ENCODE assay signal across 8 mouse cellular contexts in genomic region chr4:130198694-130199670, GRCm38 (mm10). TPM values are rescaled to one million over a fixed set of nuclear protein-coding genes. Genes with fewer than 3 reads are reported as not detected.
DNase-seq lines count a peak whose midpoint lies in the region; ATAC-seq lines count a peak whose summit lies in the region.

No protein-coding gene starts in this region.

- peak overlapping the region; percentile 68 for H3K4me2 ChIP-seq in midbrain, embryonic 12.5 days (replicated peaks)

- intact Hi-C loops in left cerebral cortex, postnatal 4 days (cut with DNase I): loop anchor here (5.0 to 10.0 kb wide), 3 partner anchors 48 to 414 kb away; no protein-coding TSS in a partner anchor

- ATAC-seq in granulocyte monocyte progenitor cell, adult 5-6 weeks (replicated peaks; ENCODE audit: poor library complexity, severe bottlenecking): peak; percentile 86
- ATAC-seq in midbrain, embryonic 12.5 days (ENCODE audit: low FRiP score, low read depth): no peak
- ATAC-seq in inflammation-experienced regulatory T-cells, adult 6 months: no peak

- peaks cover 13% of the 10 kb centered on the region for H3K9me3 ChIP-seq in embryonic facial prominence, embryonic 10.5 days
- peaks cover 5% of the 10 kb centered on the region; the same call in 1 of the 2 replicates for H3K9me3 ChIP-seq in midbrain, embryonic 12.5 days

- H3K36me3 ChIP-seq in embryonic facial prominence, embryonic 10.5 days (replicated peaks): no peaks in the 10 kb centered on the region
- H3K36me3 ChIP-seq in midbrain, embryonic 12.5 days: no peaks in the 10 kb centered on the region

- H3K4me1 ChIP-seq in embryonic facial prominence, embryonic 10.5 days: peaks cover 16% of the 10 kb centered on the region
- H3K4me1 ChIP-seq in midbrain, embryonic 12.5 days: peaks cover 10% of the 10 kb centered on the region

- 17% methylated on average over 35 of the region's 35 CpGs for WGBS in embryonic facial prominence, embryonic 10.5 days
- 17% methylated on average over 35 of the region's 35 CpGs for WGBS in midbrain, embryonic 12.5 days

- peak overlapping the region; percentile 7; the same call in 1 of the 2 replicates for H3K27ac ChIP-seq in embryonic facial prominence, embryonic 10.5 days (replicated peaks)
- H3K27ac ChIP-seq in midbrain, embryonic 12.5 days (replicated peaks): no peak overlapping the region

- H3K4me3 ChIP-seq in embryonic facial prominence, embryonic 10.5 days: peak overlapping the region; percentile 50
- peak overlapping the region; percentile 38 for H3K4me3 ChIP-seq in midbrain, embryonic 12.5 days

- H3K9ac ChIP-seq in midbrain, embryonic 12.5 days (replicated peaks): peak overlapping the region; percentile 47; the same call in 1 of the 2 replicates

- H3K27me3 ChIP-seq in embryonic facial prominence, embryonic 10.5 days (replicated peaks; ENCODE audit: low read depth, poor library complexity, severe bottlenecking): peaks cover 23% of the 10 kb centered on the region
- H3K27me3 ChIP-seq in midbrain, embryonic 12.5 days: peaks cover 20% of the 10 kb centered on the region

- DNase-seq in adrenal gland, postnatal 14 days: peak; percentile 95
- DNase-seq in embryonic facial prominence, embryonic 10.5 days (ENCODE audit: low spot score): peak; percentile 88
- peak; percentile 79 for DNase-seq in kidney, adult 11 months
- DNase-seq in left cerebral cortex, postnatal 4 days: peak; percentile 90
- DNase-seq in skeletal muscle tissue, adult 2 months (ENCODE audit: low read depth, low spot score): peak; percentile 32

RNA-seq across cellular contexts. Expression of gene Gm853, which starts 23.2 kb away (rescaled TPM):
- not detected in 2 replicates for total RNA-seq in adrenal gland, postnatal 14 days (2021)
- not detected in 2 replicates for polyA plus RNA-seq in embryonic facial prominence, embryonic 10.5 days (2016; fragmentation: Nextera tagmentation; extraction: Ambion mirVana)
- not detected in 2 replicates for total RNA-seq in granulocyte monocyte progenitor cell, adult 5-6 weeks (2014; fragmentation: Nextera tagmentation)
- total RNA-seq in granulocyte monocyte progenitor cell, adult 5-6 weeks (2017): not detected in 2 replicates
- total RNA-seq in left cerebral cortex, postnatal 4 days (2021): not detected
- not detected in 2 replicates for polyA plus RNA-seq in midbrain, embryonic 12.5 days (2016; fragmentation: Nextera tagmentation; extraction: Ambion mirVana)
- polyA plus RNA-seq in inflammation-experienced regulatory T-cells, adult 6 months (2017; shearing (Covaris generic)): not detected

RNA-seq across cellular contexts. Expression of gene Tinagl1, which starts 24.1 kb away (rescaled TPM):
- total RNA-seq in adrenal gland, postnatal 14 days (2021): 131 and 156 TPM in 2 replicates
- polyA plus RNA-seq in embryonic facial prominence, embryonic 10.5 days (2016; fragmentation: Nextera tagmentation; extraction: Ambion mirVana): 10.7 and 12.3 TPM in 2 replicates
- 1.5 TPM in 1 of 2 replicates, not detected in the other for total RNA-seq in granulocyte monocyte progenitor cell, adult 5-6 weeks (2014; fragmentation: Nextera tagmentation)
- 0.82 and 1.1 TPM in 2 replicates for total RNA-seq in granulocyte monocyte progenitor cell, adult 5-6 weeks (2017)
- 1 to 10 TPM; 1.6 to 2.5 TPM for total RNA-seq in left cerebral cortex, postnatal 4 days (2021)
- polyA plus RNA-seq in midbrain, embryonic 12.5 days (2016; fragmentation: Nextera tagmentation; extraction: Ambion mirVana): 4.8 and 7.9 TPM in 2 replicates
- polyA plus RNA-seq in inflammation-experienced regulatory T-cells, adult 6 months (2017; shearing (Covaris generic)): not detected

RNA-seq across cellular contexts. Expression of gene Hcrtr1, which starts 59.8 kb away (rescaled TPM):
- total RNA-seq in adrenal gland, postnatal 14 days (2021): 0.48 and 0.90 TPM in 2 replicates
- polyA plus RNA-seq in embryonic facial prominence, embryonic 10.5 days (2016; fragmentation: Nextera tagmentation; extraction: Ambion mirVana): 0.21 and 0.41 TPM in 2 replicates
- not detected in 2 replicates for total RNA-seq in granulocyte monocyte progenitor cell, adult 5-6 weeks (2014; fragmentation: Nextera tagmentation)
- not detected in 2 replicates for total RNA-seq in granulocyte monocyte progenitor cell, adult 5-6 weeks (2017)
- 1 to 10 TPM; 1.9 to 3.6 TPM for total RNA-seq in left cerebral cortex, postnatal 4 days (2021)
- polyA plus RNA-seq in midbrain, embryonic 12.5 days (2016; fragmentation: Nextera tagmentation; extraction: Ambion mirVana): 0.47 and 0.48 TPM in 2 replicates
- not detected for polyA plus RNA-seq in inflammation-experienced regulatory T-cells, adult 6 months (2017; shearing (Covaris generic))

Comparison
In these comparisons a context has a peak if more than half of its experiments do, and no peak if none do; other contexts are left out.
1. DNase-seq: peak in every context shown above with its lines; median percentile 95 in adrenal gland, postnatal 14 days; 90 in left cerebral cortex, postnatal 4 days; 88 in embryonic facial prominence, embryonic 10.5 days; 79 in kidney, adult 11 months; 32 in skeletal muscle tissue, adult 2 months.
2. RNA of gene Tinagl1, which starts 24.1 kb away (total RNA-seq): 131 to 156 TPM in adrenal gland, postnatal 14 days; 1.6 to 2.5 TPM in left cerebral cortex, postnatal 4 days and 0.82 to 1.5 TPM in granulocyte monocyte progenitor cell, adult 5-6 weeks; every median in the first group is over 10 times any median in the second.